Mouse (Mus musculus) CH12.LX (cell line): ENCODE measurements around the gene Rbm33. TPM values are rescaled to one million over a fixed set of nuclear protein-coding genes. Genes with fewer than 3 reads are reported as not detected.

Experiments used
- DNase-seq: peaks from one replicate; pipeline ENCODE4 v3.0.0-alpha.2; 2013; ENCODE audit errors: extremely low read depth
- H3K27ac ChIP-seq: 2 replicates; pipeline ENCODE4 v1.5.1; 2012; ENCODE audit warnings: low read depth, mild to moderate bottlenecking, control low read depth, moderate library complexity; ENCODE audit not compliant: insufficient read depth
- H3K27me3 ChIP-seq: replicated peaks from 2 replicates; pipeline ENCODE3; 2012; ENCODE audit warnings: inconsistent platforms
- H3K36me3 ChIP-seq, 2 experiments: replicated peaks in 1 of 2; 2 replicates each; pipeline versions ENCODE3 to v1.6.1; 2012; ENCODE audit warnings: inconsistent platforms in 1 of 2, low read length in 1 of 2, mild to moderate bottlenecking in 1 of 2, mixed read lengths in 1 of 2, moderate library complexity in 1 of 2; ENCODE audit not compliant: control insufficient read depth in 1 of 2, insufficient read depth in 1 of 2
- H3K4me1 ChIP-seq, 2 experiments: 2 replicates each; pipeline ENCODE4 v1.6.1; 2012; ENCODE audit warnings: inconsistent platforms in 1 of 2, moderate library complexity in 1 of 2; ENCODE audit not compliant: insufficient read depth in 2 of 2, control insufficient read depth in 1 of 2
- H3K4me2 ChIP-seq: 2 replicates; pipeline ENCODE4 v1.6.1; 2012; ENCODE audit warnings: low read depth, mild to moderate bottlenecking, control low read depth; ENCODE audit not compliant: poor library complexity, insufficient read depth, severe bottlenecking
- H3K4me3 ChIP-seq, 3 experiments: fragments of 150-350 bp in 1 of 3; sonication (generic) in 1 of 3; replicated peaks in 1 of 3; 2 replicates each; pipeline versions ENCODE3 to v1.5.1; 2011 to 2012; ENCODE audit warnings: low read depth in 2 of 3, low read length in 2 of 3, mild to moderate bottlenecking in 2 of 3, moderate library complexity in 2 of 3, control low read depth in 1 of 3, improper control_type of control experiment in 1 of 3, inconsistent platforms in 1 of 3, mixed read lengths in 1 of 3; ENCODE audit not compliant: poor library complexity in 1 of 3
- H3K79me2 ChIP-seq: replicated peaks from 2 replicates; pipeline ENCODE4 v1.6.1; 2012; ENCODE audit warnings: mild to moderate bottlenecking, moderate library complexity; ENCODE audit not compliant: control insufficient read depth, poor library complexity, insufficient read depth, severe bottlenecking; ENCODE audit errors: extremely low read depth
- H3K9ac ChIP-seq: 2 replicates; pipeline ENCODE4 v1.6.1; 2012; ENCODE audit warnings: low read depth, mild to moderate bottlenecking, control low read depth, moderate library complexity; ENCODE audit not compliant: insufficient read depth
- H3K9me3 ChIP-seq: replicated peaks from 2 replicates; pipeline ENCODE3; 2012; ENCODE audit warnings: low read length, inconsistent platforms, mixed read lengths
- EP300 ChIP-seq: IDR thresholded peaks from 2 replicates; pipeline ENCODE4 v1.6.1; 2011; ENCODE audit warnings: low read length, improper control_type of control experiment
- GABPA ChIP-seq: IDR thresholded peaks from 2 replicates; pipeline ENCODE4 v1.6.1; 2012; ENCODE audit warnings: low read depth, low read length, improper control_type of control experiment, inconsistent platforms; ENCODE audit not compliant: insufficient replicate concordance
- HCFC1 ChIP-seq: IDR thresholded peaks from 2 replicates; pipeline ENCODE4 v1.6.1; 2012; ENCODE audit warnings: low read depth, mild to moderate bottlenecking, inconsistent platforms, low read length, improper control_type of control experiment
- JUN ChIP-seq: IDR thresholded peaks from 2 replicates; pipeline ENCODE4 v1.6.1; 2011; ENCODE audit warnings: low read depth, mild to moderate bottlenecking, low read length, improper control_type of control experiment, moderate library complexity; ENCODE audit not compliant: insufficient read depth
- MAFK ChIP-seq: IDR thresholded peaks from 2 replicates; pipeline ENCODE4 v1.6.1; 2011; ENCODE audit warnings: low read length, improper control_type of control experiment; ENCODE audit not compliant: insufficient replicate concordance
- RAD21 ChIP-seq: IDR thresholded peaks from 2 replicates; pipeline ENCODE4 v1.6.1; 2011; ENCODE audit warnings: low read depth, mild to moderate bottlenecking, low read length, improper control_type of control experiment, moderate library complexity
- RCOR1 ChIP-seq: conservative IDR thresholded peaks from 2 replicates; pipeline ENCODE4 v1.6.1; 2012; ENCODE audit warnings: low read depth, mild to moderate bottlenecking, inconsistent platforms, low read length, improper control_type of control experiment
- TBP ChIP-seq: conservative IDR thresholded peaks from 2 replicates; pipeline ENCODE4 v1.6.1; 2011; ENCODE audit warnings: low read depth, low read length, improper control_type of control experiment
- USF2 ChIP-seq: conservative IDR thresholded peaks from 2 replicates; pipeline ENCODE4 v1.6.1; 2011; ENCODE audit warnings: low read depth, low read length, improper control_type of control experiment
- ZC3H11A ChIP-seq: IDR thresholded peaks from 2 replicates; pipeline ENCODE4 v1.6.1; 2012; ENCODE audit warnings: low read depth, mild to moderate bottlenecking, inconsistent platforms, low read length, improper control_type of control experiment
- ZKSCAN1 ChIP-seq: IDR thresholded peaks from 2 replicates; pipeline ENCODE4 v1.6.1; 2012; ENCODE audit warnings: low read depth, inconsistent platforms, low read length, improper control_type of control experiment, borderline replicate concordance
- ZMIZ1 ChIP-seq: IDR thresholded peaks from 2 replicates; pipeline ENCODE4 v1.6.1; 2012; ENCODE audit warnings: low read depth, mild to moderate bottlenecking, inconsistent platforms, low read length, improper control_type of control experiment
- ZNF384 ChIP-seq: IDR thresholded peaks from 2 replicates; pipeline ENCODE4 v1.6.1; 2012; ENCODE audit warnings: low read depth, low read length, improper control_type of control experiment, inconsistent platforms
- dilution Hi-C: fragments of 300-500 bp; cut with MboI; formaldehyde crosslinking; loops from 2 replicates; pipeline ENCODE4 v1.14.3; 2020; ENCODE audit warnings: low sequenced_read_pairs; ENCODE audit not compliant: extremely low pct_unique_long_range_greater_than_20kb, extremely low pct_ligation_motif_present
- in situ Hi-C: fragments of 300-500 bp; cut with MboI; formaldehyde crosslinking; loops from 3 replicates; pipeline ENCODE4 v1.14.3; 2019; ENCODE audit warnings: low sequenced_read_pairs, low pct_ligation_motif_present, low pct_unique_long_range_greater_than_20kb, mixed read lengths
- polyA plus RNA-seq: library from polyadenylated mRNA; unstranded; fragments of >175 nt; gene quantifications from 2 replicates; pipeline ENCODE4 v1.2.1, GENCODE M21; 2012; ENCODE audit warnings: low read depth; ENCODE audit not compliant: insufficient read length
- total RNA-seq, 2 experiments: library from RNA; depleted of rRNA; stranded (reverse); fragments of 300-350 nt in 1 of 2; fragments of >200 nt in 1 of 2; gene quantifications; 2 replicates each; pipeline ENCODE4 v1.2.3; 2012 to 2014

The Rbm33 gene
- total and polyA plus RNA-seq, 3 experiments, result 7.4 to 50.3 (median 15.1) TPM

- dilution Hi-C loops (no loop called here), in situ Hi-C loops (no loop called here)
- Histone ChIP-seq H3K9ac (no peak overlapping the region), H3K36me3 (peaks cover 34 to 71% of the 10 kb centered on the region in 2 experiments), H3K27me3 (no peaks in the 10 kb centered on the region), H3K79me2 (peaks cover 3% of the 10 kb centered on the region; the same call in 1 of the 2 replicates), H3K4me1 (peaks cover 0 to 19% of the 10 kb centered on the region in 2 experiments; a peak in 2 of 4 replicates), H3K27ac (no peak overlapping the region), H3K4me3 (no peak overlapping the region), H3K9me3 (no peaks in the 10 kb centered on the region), H3K4me2 (no peak overlapping the region)
- TF ChIP-seq ZC3H11A (no peak), ZNF384 (peak; percentile 87)
- DNase-seq, result no peak
These were observed 55.3 kb downstream of the Rbm33 start for GRCm38 (mm10) chr5:28372172-28372664.

GRCm38 (mm10) chr5:28373498-28374427 lies 56.8 kb downstream of the Rbm33 start:
- no peak for DNase-seq
- no peak overlapping the region for H3K27ac ChIP-seq
- peaks cover 0 to 19% of the 10 kb centered on the region in 2 experiments; a peak in 2 of 4 replicates for H3K4me1 ChIP-seq
- TF ChIP-seq RAD21 (no peak), ZMIZ1 (no peak), GABPA (no peak), USF2 (no peak)
- H3K9ac ChIP-seq, result no peak overlapping the region
- no peaks in the 10 kb centered on the region for H3K27me3 ChIP-seq
- in situ Hi-C loops, result no loop called here
- H3K9me3 ChIP-seq, result no peaks in the 10 kb centered on the region
- H3K79me2 ChIP-seq, result peaks cover 6% of the 10 kb centered on the region; the same call in 1 of the 2 replicates
- dilution Hi-C loops, result no loop called here
- H3K36me3 ChIP-seq, result peaks cover 37 to 66% of the 10 kb centered on the region in 2 experiments
- H3K4me3 ChIP-seq, result no peak overlapping the region
- H3K4me2 ChIP-seq, result no peak overlapping the region

- DNase-seq, result no peak
- Histone ChIP-seq H3K9ac (no peak overlapping the region), H3K4me3 (no peak overlapping the region), H3K79me2 (peaks cover 9% of the 10 kb centered on the region; the same call in 1 of the 2 replicates), H3K27ac (no peak overlapping the region), H3K36me3 (peaks cover 45 to 64% of the 10 kb centered on the region in 2 experiments), H3K27me3 (no peaks in the 10 kb centered on the region), H3K4me2 (no peak overlapping the region), H3K4me1 (peaks cover 0 to 12% of the 10 kb centered on the region in 2 experiments; a peak in 1 of 4 replicates), H3K9me3 (no peaks in the 10 kb centered on the region)
- in situ Hi-C loops (loop anchor here (25.0 kb wide), 1 partner anchor 240 kb away; no protein-coding TSS in a partner anchor), dilution Hi-C loops (no loop called here)
- TF ChIP-seq MAFK (no peak), EP300 (no peak), HCFC1 (no peak), RCOR1 (no peak), JUN (no peak), ZKSCAN1 (no peak), TBP (no peak), ZNF384 (no peak)
These were observed 60.4 kb downstream of the Rbm33 start for GRCm38 (mm10) chr5:28377299-28377698.
